Mouse (Mus musculus) heart, adult 8-10 months (tissue): ENCODE data around the gene Pld1. TPM values are rescaled to one million over a fixed set of nuclear protein-coding genes. Genes with fewer than 3 reads are reported as not detected.

Experiments
- DNase-seq: peaks from one replicate; pipeline ENCODE4 v3.0.0; 2022; ENCODE audit warnings: low spot score
- total RNA-seq, 4 experiments: library from RNA; stranded (reverse); gene quantifications; 2 replicates each; pipeline ENCODE4 v1.2.4; 2022

Pld1 gene
- 10 to 100 TPM in 2 of 4 experiments, 1 to 10 TPM in 2; 8.4 to 11.4 (median 10.6) TPM for total RNA-seq

GRCm38 (mm10) chr3:27938381-27939323, at the start of gene Pld1:
Pld1 (plus strand) TSS chr3:27938695.
- peak; percentile 90 for DNase-seq

DNA sequence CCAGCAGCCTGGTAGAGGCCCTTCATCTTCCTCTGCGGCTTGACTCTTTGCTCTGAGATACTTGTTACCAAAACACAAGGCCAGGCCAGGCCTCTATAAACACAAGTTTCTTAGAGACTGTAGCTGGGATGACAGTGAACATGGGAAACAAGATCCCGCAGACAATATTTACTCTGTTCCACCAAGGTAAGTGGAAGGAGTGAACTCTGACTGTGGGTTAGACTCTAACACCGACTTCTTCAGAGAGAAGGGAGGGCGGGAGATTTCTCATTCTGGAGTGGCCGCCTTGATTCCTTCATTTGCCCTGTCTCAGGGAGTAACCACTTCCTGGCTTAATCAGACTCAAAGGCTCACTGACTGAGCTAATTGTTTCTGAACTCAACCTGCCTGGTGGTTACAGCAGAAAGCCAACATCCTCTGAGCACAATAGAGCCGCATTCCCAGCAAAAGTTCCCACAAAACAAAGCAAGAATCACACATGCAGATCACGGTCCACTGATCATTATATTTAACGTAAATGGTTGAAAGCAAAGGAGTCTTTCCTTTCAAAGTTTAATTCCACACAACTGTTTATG, 42.1 kb upstream of the Pld1 start, which contains the start of gene Tmem212:
Tmem212 (minus strand) TSS at position 51 of the 575 bp plus-strand sequence.
- DNase-seq, result no peak

DNA sequence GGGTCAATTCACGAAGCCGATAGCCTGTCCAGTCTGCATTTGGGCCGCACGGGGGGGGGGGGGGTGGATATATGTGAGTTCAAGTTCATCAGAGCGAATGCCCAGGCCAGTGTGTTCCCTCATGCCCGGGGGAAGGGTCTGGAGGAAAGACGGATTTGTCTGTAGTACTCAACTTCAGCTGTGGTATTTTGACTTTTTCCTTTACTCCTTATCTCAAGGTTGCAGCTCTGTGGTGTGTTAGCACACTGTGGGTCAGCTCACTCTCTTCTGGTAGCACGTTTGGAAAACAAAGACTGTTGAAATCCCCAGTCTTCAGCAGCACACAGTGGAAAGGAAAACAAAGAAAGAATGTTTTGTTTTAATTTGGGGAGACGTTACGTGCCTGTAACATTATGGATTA, 40.3 kb upstream of the Pld1 start:
- DNase-seq, result no peak

DNA sequence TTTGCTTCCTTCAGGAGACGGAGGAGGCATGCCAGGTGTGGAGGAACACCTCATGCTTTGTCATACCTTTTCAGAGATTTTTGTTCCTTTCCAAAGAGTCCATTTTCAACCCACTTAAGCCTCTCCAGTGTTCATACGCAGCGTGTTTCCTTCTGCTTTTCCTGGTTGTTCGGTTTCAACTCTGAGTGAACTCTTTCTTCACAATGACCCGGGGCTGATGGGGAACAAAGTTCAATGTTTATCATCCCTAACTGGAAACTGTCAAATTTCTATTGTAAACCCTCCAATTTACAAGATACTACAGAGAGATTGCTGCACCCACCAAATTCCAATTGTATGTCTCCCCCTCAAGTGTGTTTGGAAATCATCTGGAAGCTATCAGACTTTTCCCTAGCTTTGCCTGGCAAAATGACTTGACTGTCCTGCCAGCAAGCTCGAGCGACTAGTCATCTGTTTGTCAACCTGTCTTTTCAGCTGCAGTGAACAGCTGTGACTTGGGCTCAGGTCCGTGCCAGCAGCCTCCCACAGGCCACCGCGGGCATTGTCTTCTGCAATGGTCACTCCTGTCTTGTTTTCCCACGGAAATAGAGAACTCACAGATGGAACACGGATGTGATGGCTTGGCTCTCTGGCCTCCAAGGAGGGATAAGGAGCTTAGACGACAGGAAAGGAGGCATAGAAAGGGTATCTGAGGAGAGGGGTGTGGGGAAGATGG, 39.3 kb upstream of the Pld1 start:
- peak; percentile 65 for DNase-seq

- DNase-seq, result no peak
These were observed 36.6 kb upstream of the Pld1 start for GRCm38 (mm10) chr3:27901846-27902245.

- DNase-seq, result peak; percentile 56
These were observed 33.7 kb upstream of the Pld1 start for GRCm38 (mm10) chr3:27904659-27905330.

- DNase-seq, result no peak
These were observed 31.8 kb upstream of the Pld1 start for GRCm38 (mm10) chr3:27906647-27907209.

GRCm38 (mm10) chr3:27907301-27907700, 31.2 kb upstream of the Pld1 start:
- no peak for DNase-seq

DNA sequence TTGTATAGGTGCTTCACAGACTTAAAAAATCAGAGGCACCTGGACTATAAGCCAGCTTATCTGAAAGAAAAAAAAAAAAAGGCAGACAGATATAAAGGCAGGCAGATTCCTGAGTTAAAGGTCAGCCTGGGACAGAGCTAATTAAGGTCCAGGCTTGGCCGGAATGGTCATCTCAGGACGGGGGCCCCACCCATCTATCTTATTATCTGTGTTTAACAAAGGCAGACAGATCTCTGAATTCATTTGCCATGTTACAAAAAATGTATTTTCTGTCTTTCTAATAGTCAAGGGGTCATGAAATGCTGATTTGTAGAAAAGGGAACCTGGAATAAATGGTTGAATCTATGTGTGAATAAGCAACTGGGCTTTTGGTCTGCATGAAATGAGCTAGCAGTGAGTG, 30.2 kb upstream of the Pld1 start:
- DNase-seq, result no peak

DNA sequence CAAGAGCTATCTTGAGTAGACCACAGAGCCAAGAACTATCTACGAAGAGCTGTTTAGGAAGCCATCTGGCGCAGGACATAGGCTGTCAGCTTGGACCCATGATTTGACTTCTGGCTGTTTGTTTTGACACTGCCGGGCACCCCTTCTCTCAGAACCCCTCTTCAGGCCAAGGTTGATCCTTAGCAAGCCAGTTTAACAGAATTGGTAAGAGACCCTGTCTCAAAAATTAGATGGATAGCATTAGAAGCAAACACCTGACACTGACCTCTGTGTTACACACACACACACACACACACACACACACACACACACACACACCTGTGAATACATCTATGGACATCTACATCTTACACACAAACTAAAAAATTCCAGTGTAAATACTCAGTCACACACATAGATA, 29.5 kb upstream of the Pld1 start:
- no peak for DNase-seq

- no peak for DNase-seq
These were observed 19.6 kb upstream of the Pld1 start for GRCm38 (mm10) chr3:27918656-27919436.

DNA sequence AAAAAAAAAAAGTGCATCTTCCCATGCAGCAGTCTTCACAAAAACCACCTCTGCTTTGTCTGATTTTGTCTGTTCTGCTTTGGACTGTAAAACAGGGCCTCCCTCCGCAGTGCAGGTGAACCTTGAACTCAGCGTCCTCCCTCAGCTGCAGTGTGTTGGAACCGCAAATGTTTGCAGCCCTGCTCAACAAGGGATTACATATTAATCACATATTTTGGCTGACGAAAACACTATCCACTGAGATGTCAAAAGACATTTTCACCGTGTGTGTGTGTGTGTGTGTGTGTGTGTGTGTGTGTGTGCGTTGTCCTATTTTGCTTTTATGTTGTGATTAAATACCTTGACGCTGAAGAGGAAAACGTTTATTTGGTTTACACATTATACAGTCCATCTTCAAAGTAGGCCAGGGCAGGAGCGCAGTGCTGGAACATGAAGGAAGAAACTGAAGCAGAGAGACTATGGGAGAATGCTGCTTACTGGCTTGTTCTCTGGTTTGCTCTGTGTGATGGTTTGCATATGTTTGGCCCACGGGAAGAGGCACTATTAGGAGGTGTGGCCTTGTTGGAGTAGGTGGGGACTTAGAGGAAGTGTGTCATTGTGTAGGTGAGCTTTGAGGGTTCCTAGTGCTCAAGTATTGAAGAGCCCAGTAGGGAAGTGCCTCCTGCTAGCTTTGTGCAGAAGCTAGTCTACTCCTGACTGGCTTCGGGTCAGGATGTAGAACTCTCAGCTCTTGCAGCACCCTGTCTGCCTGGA, 17.1 kb upstream of the Pld1 start:
- no peak for DNase-seq

DNA sequence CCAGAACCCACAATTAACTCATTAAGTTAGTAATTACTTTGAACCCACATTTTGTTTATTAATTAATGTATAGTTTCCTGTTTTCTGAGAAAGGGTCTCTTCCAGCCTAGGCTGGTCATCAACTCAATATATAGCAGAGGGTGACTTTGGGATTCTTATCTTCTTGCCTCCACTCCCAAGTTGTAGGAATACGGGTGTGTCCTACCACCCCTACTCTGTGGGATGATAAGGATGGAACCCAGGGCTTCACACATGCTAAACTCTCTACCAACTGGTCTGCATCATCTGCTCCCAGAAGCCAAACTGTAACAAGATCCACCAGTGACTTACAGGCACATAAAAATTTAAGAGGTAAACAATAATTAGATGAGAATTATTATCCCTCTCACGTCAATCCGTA, 14.5 kb upstream of the Pld1 start:
- no peak for DNase-seq

- no peak for DNase-seq
These were observed 9.3 kb upstream of the Pld1 start for GRCm38 (mm10) chr3:27929219-27929618.

DNA sequence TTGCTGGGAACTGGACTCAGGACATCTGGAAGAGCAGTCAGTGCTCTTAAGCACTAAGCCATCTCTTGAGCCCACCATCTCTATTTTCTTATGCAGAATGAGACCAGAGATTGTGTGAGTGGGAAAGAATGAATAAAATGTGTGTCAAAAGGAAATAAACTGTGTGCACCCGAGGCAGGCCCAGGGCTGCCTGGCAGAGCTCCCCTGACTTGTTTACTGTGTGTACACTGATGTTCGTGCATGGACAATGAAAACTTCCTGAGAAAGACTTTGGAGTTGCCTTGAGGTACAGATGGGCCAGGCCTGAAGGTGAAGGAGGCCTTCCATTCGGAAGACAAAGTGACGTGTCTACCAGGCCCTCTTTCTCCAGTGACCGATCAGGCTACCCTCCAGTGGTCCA, 6.1 kb upstream of the Pld1 start:
- no peak for DNase-seq

DNA sequence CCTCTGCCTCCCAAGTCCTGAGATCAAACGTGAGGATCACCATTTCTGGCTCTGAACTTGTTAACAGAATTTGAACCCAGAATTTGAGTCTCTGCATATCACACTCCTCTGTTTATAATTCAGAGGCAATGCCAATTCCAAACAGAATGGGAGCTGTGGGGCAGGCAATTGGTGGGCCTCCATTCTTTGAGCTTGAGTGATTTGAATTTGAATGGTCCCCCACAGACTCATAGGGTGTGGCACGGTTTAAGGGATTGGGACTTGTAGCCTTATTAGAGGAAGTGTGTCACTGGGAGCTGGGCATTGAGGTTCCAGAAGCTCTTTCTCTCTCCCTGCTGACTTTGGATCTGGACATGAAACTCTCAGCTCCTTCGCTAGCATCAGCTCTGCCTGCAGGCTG, 2.9 kb upstream of the Pld1 start:
- no peak for DNase-seq

DNA sequence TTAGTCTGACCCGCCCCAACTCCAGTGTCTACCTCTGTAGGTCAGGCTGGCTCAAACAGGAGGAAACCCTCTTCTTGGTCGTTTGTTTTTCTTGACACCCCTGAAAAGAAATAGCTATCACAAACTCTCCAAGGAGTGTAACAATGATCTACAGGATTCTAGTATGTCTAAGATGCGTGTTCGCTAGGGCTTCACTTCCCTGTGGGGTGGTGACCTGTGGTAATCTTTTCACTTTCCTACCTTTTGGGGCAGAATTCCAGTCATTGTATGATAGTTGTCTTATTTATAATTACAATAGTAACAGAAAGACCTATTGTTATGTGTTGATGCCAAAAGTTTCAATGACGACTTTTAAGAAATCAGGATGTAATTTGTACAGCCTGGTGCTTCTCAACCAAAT, 1.8 kb upstream of the Pld1 start:
- no peak for DNase-seq

GRCm38 (mm10) chr3:27937144-27938110, 1.1 kb upstream of the Pld1 start:
- peak; percentile 41 for DNase-seq

GRCm38 (mm10) chr3:27941634-27942033, 3.1 kb downstream of the Pld1 start:
- no peak for DNase-seq
